Mouse (Mus musculus) liver, postnatal 0 days (tissue): ENCODE data around the gene Fam228b. TPM values are rescaled to one million over a fixed set of nuclear protein-coding genes. Genes with fewer than 3 reads are reported as not detected.
"Not testable (repeated sequence)": the region's sequence is repeated elsewhere in the genome, so short reads cannot be mapped to it uniquely, and the experiment has no call there.

ENCODE experiments used
- ATAC-seq: fragments of 200-750 bp; cut with Nextera tagmentation; 2 replicates; pipeline ENCODE4 v1.8.0; 2017; ENCODE audit warnings: mild to moderate bottlenecking, moderate library complexity
- DNase-seq: peaks from one replicate; pipeline ENCODE4 v3.0.0-alpha.2; 2016
- H3K27ac ChIP-seq: fragments of 300-500 bp; sonication (generic); 2 replicates; pipeline ENCODE4 v1.5.1; 2014; ENCODE audit warnings: antibody characterized with exemption, moderate library complexity, mild to moderate bottlenecking, low read depth
- H3K27me3 ChIP-seq: fragments of 300-500 bp; sonication (generic); 2 replicates; pipeline ENCODE4 v1.6.1; 2014; ENCODE audit warnings: low read length, control low read depth, mixed read lengths; ENCODE audit not compliant: insufficient read depth
- H3K36me3 ChIP-seq: fragments of 300-500 bp; sonication (generic); replicated peaks from 2 replicates; pipeline ENCODE4 v1.6.1; 2014; ENCODE audit warnings: mild to moderate bottlenecking, control low read depth, low read length, moderate library complexity, mixed read lengths; ENCODE audit not compliant: insufficient read depth
- H3K4me1 ChIP-seq: fragments of 300-500 bp; sonication (generic); 2 replicates; pipeline ENCODE4 v1.6.1; 2014; ENCODE audit warnings: antibody characterized with exemption, mild to moderate bottlenecking, control low read depth; ENCODE audit not compliant: insufficient read depth
- H3K4me2 ChIP-seq: fragments of 300-500 bp; sonication (generic); 2 replicates; pipeline ENCODE4 v1.6.1; 2014; ENCODE audit warnings: low read depth, mild to moderate bottlenecking, low read length, moderate library complexity, mixed read lengths
- H3K4me3 ChIP-seq: fragments of 300-500 bp; sonication (generic); 2 replicates; pipeline ENCODE4 v1.5.1; 2014; ENCODE audit warnings: low read depth, low read length
- H3K9ac ChIP-seq: fragments of 300-500 bp; sonication (generic); replicated peaks from 2 replicates; pipeline ENCODE4 v1.6.1; 2014; ENCODE audit warnings: mild to moderate bottlenecking, moderate library complexity
- H3K9me3 ChIP-seq: fragments of 300-500 bp; sonication (generic); 2 replicates; pipeline ENCODE4 v1.6.1; 2016; ENCODE audit warnings: mild to moderate bottlenecking, control low read depth, low read length, mixed read lengths
- CTCF ChIP-seq: sonication (generic); IDR thresholded peaks from 2 replicates; pipeline ENCODE4 v1.5.1; 2016; ENCODE audit warnings: antibody characterized with exemption, low read depth
- EP300 ChIP-seq: IDR thresholded peaks from 2 replicates; pipeline ENCODE4 v1.6.1; 2016; ENCODE audit warnings: antibody characterized with exemption, low read depth, mild to moderate bottlenecking
- WGBS: fragments of 180-500 bp; shearing (Covaris S2); extraction: QIAGEN DNeasy Blood & Tissue Kit; methylation state at CpG from one replicate; pipeline ENCODE4 v1.1.7; 2014; ENCODE audit not compliant: insufficient replicate concordance; 5-methylcytosine and 5-hydroxymethylcytosine counted together
- polyA plus RNA-seq: library from polyadenylated mRNA; unstranded; fragments of >200 nt; fragmentation: Nextera tagmentation; extraction: Ambion mirVana; gene quantifications from 2 replicates; pipeline ENCODE4 v1.2.1, GENCODE M21; 2015

Gene Fam228b
- polyA plus RNA-seq, 1 experiment from 2014 or later = 0.68 TPM

DNA sequence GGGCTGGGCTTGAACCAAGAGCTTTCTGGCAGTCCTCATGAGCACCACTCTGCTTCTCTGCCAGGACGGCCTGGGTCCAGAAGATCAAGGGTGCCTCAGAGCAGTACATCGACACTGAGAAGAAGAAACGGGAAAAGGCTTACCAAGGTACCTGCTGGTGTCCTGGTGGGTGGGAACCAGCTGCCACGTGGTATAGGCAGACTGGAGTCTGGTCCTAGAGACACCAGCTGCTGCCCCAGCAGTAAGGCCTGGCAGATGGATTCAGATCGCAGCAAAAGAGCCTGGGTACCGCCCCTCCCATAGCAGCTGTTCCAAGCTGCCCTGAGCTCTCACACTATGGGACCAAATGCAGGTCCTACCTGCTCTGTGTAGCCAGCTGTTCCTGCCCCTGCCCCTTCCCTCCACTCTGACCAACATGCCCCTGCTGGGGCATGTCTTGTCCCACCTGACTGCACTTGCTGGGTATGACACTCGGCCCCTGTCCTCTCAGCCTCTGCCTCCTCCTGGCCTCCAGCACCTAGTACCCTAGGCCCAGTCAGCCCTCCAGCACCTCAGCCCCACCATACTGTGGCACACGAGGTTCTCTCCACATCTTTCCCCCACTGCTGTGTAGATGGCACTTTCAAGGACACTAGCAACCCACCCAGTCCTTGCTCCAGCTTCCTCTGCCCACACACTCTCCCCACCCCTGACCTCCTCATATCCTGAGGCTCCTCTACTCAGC, 60.0 kb downstream of the Fam228b start:
- Histone ChIP-seq H3K4me1 (no peaks in the 10 kb centered on the region), H3K36me3 (peaks cover 45% of the 10 kb centered on the region), H3K9ac (no peak overlapping the region), H3K4me3 (no peak overlapping the region), H3K4me2 (no peak overlapping the region), H3K27me3 (no peaks in the 10 kb centered on the region), H3K27ac (no peak overlapping the region), H3K9me3 (no peaks in the 10 kb centered on the region)
- ATAC-seq = no peak
- 69% methylated on average over 8 of the region's 8 CpGs for WGBS
- TF ChIP-seq CTCF = no peak
- no peak for TF ChIP-seq EP300
- DNase-seq = peak; percentile 10

DNA sequence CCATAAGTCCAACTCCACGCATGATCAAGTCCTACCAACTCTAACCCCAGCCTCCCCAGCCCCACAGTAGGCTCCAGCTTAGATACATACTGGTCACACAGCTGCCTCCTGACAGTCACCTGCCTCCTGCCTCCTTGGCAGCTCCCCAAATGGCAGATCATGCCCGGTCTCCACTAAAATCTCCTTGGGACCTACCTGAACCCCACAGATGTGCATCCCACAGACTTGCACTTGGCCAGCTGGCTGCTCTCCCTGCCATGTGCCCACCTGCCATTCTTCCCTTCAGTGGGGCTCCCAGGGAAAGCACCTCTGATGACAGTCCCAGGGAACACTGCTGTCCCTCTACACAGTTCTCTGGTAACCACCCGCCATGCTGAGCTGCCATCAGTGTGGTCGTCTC, 60.8 kb downstream of the Fam228b start:
- no peak for ATAC-seq
- Histone ChIP-seq H3K9me3 (no peaks in the 10 kb centered on the region), H3K9ac (no peak overlapping the region), H3K27me3 (no peaks in the 10 kb centered on the region), H3K27ac (no peak overlapping the region), H3K4me1 (no peaks in the 10 kb centered on the region), H3K4me2 (no peak overlapping the region), H3K36me3 (peaks cover 41% of the 10 kb centered on the region), H3K4me3 (no peak overlapping the region)
- TF ChIP-seq CTCF (no peak), EP300 (no peak)
- 81% methylated on average over 4 of the region's 4 CpGs for WGBS
- DNase-seq = peak; percentile 8

DNA sequence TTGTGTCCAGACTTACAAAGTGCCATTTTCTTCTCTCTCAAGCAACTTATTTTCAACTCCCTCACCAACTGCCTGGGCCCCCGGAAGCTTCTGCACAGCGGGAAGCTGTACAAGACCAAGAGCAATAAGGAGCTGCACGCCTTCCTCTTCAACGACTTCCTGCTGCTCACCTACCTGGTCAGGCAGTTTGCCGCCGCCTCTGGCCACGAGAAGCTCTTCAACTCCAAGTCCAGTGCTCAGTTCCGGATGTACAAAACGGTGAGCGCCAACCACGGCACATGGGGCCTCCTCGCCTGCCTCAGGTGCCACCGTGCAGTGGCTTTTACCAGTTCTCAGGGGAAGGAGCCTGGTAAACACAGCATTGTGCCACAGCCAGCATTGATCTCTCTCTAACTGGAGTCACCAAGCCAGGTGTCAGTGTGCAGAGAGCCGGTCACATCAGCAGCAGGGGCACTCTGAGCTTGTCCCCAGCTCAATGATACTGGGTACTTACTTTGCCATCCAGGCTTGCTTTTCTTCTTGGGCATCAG, 61.5 kb downstream of the Fam228b start:
- DNase-seq = peak; percentile 11
- peaks cover 37% of the 10 kb centered on the region for H3K36me3 ChIP-seq
- H3K27me3 ChIP-seq = no peaks in the 10 kb centered on the region
- no peak overlapping the region for H3K9ac ChIP-seq
- H3K4me1 ChIP-seq = no peaks in the 10 kb centered on the region
- no peak overlapping the region for H3K4me3 ChIP-seq
- ATAC-seq = no peak
- no peak overlapping the region for H3K27ac ChIP-seq
- no peak for TF ChIP-seq EP300
- no peak for TF ChIP-seq CTCF
- H3K9me3 ChIP-seq = no peaks in the 10 kb centered on the region
- no peak overlapping the region for H3K4me2 ChIP-seq
- WGBS = 82% methylated on average over 14 of the region's 14 CpGs

DNA sequence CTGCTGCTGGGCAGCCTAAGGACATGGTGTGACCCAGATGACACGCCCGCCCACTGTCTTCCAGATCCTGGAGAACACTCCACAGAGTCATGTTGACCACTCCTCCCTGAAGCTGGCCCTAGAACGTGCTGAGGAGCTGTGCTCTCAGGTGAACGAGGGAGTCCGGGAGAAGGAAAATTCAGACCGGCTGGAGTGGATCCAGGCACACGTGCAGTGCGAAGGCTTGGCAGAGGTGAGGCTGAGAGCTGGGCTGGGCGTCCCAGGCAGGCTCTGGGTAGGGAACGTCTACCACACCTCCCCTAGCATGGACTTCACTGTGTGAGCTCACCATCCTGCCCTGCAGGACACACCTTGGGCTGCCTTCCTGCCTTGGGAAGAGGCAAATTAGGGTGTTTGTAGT, 62.2 kb downstream of the Fam228b start:
- H3K27me3 ChIP-seq = no peaks in the 10 kb centered on the region
- WGBS = 89% methylated on average over 10 of the region's 10 CpGs
- no peaks in the 10 kb centered on the region for H3K4me1 ChIP-seq
- H3K9me3 ChIP-seq = no peaks in the 10 kb centered on the region
- no peak overlapping the region for H3K4me3 ChIP-seq
- TF ChIP-seq EP300 (no peak), CTCF (no peak)
- H3K27ac ChIP-seq = no peak overlapping the region
- H3K9ac ChIP-seq = no peak overlapping the region
- ATAC-seq = no peak
- DNase-seq = no peak
- H3K36me3 ChIP-seq = peaks cover 41% of the 10 kb centered on the region
- no peak overlapping the region for H3K4me2 ChIP-seq

DNA sequence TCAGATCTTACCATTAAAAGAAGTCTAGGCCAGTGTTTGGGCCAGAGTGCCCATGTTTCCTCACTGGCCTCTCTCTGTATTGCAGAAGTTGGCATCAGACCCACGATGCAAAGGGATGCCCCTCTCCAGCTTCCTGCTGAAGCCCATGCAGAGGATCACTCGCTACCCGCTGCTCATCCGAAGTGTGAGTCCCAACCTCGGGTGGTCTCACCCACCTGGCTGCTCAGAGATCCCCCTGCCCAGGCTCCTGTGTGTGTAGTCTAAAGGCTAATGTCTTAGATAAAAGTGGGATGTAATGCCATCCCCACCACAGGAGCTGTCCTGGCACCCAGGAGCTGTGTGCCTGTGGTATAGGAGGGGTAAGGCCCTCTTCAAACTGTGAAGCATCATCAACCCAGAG, 62.9 kb downstream of the Fam228b start:
- TF ChIP-seq EP300 = no peak
- TF ChIP-seq CTCF = no peak
- 89% methylated on average over 5 of the region's 5 CpGs for WGBS
- no peaks in the 10 kb centered on the region for H3K9me3 ChIP-seq
- no peaks in the 10 kb centered on the region for H3K4me1 ChIP-seq
- H3K4me3 ChIP-seq = no peak overlapping the region
- H3K4me2 ChIP-seq = no peak overlapping the region
- ATAC-seq (no peak), DNase-seq (no peak)
- no peak overlapping the region for H3K9ac ChIP-seq
- H3K27ac ChIP-seq = no peak overlapping the region
- H3K36me3 ChIP-seq = peaks cover 42% of the 10 kb centered on the region
- no peaks in the 10 kb centered on the region for H3K27me3 ChIP-seq

DNA sequence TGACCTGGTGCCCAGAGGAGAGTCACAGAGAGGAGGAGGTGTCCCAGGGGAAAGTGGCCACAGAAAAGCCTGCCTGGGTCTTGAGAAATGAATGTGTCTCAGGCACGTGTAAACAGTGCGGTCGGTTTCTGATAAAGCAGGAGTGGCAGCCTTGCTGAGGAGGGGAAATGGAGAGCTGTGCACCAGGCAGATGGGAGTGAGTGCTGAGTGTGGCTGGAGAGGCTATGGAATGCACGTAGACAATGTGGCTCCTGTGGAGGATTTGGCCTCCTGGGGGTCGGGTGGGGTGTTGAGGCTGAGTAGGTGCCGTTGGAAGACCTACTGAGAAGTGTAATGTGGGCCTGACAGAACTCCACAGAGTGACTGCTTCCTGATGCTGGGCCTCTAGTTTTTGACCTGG, 63.4 kb downstream of the Fam228b start:
- H3K9ac ChIP-seq, H3K4me2 ChIP-seq, DNase-seq, H3K9me3 ChIP-seq, H3K4me3 ChIP-seq, H3K27me3 ChIP-seq, H3K27ac ChIP-seq, ATAC-seq, H3K4me1 ChIP-seq: not testable (repeated sequence)
- WGBS = 73% methylated on average over 6 of the region's 6 CpGs
- peaks cover 45% of the 10 kb centered on the region for H3K36me3 ChIP-seq
